Mouse (Mus musculus): ENCODE data around the gene Hephl1. TPM values are rescaled to one million over a fixed set of nuclear protein-coding genes. Genes with fewer than 3 reads are reported as not detected.

Gene Hephl1
- polyA plus RNA-seq (2011; ENCODE audit: insufficient read length, low read depth, missing spikeins), result not detected in 2 replicates

GRCm38 (mm10) chr9:15112008-15112407 lies at the start of gene Hephl1:
Gene Hephl1, minus strand, starts transcription at chr9:15112108.
- no peak within 1 kb of the TSS for H3K4me3 ChIP-seq (ENCODE audit: insufficient read depth, low read length)
- TF ChIP-seq CTCF (IDR thresholded peaks at IDR 0.05; ENCODE audit: borderline replicate concordance, insufficient read depth, low read length) (no peak), POLR2A (IDR thresholded peaks at IDR 0.05; ENCODE audit: low read depth, low read length) (no peak)
- H3K4me1 ChIP-seq (ENCODE audit: control insufficient read depth, insufficient read depth, low read length), result no peaks in the 10 kb centered on the region
- H3K27ac ChIP-seq (ENCODE audit: insufficient read depth, low read length), result no peak within 1 kb of the TSS

GRCm38 (mm10) chr9:15149246-15149926 lies 37.5 kb upstream of the Hephl1 start:
- Histone ChIP-seq H3K4me1 (ENCODE audit: control insufficient read depth, insufficient read depth, low read length) (no peaks in the 10 kb centered on the region), H3K27ac (ENCODE audit: insufficient read depth, low read length) (no peak overlapping the region), H3K4me3 (ENCODE audit: insufficient read depth, low read length) (no peak overlapping the region)
- TF ChIP-seq POLR2A (IDR thresholded peaks at IDR 0.05; ENCODE audit: low read depth, low read length) (no peak), CTCF (IDR thresholded peaks at IDR 0.05; ENCODE audit: borderline replicate concordance, insufficient read depth, low read length) (no peak)

- no peak overlapping the region for H3K4me3 ChIP-seq (ENCODE audit: insufficient read depth, low read length)
- TF ChIP-seq POLR2A (IDR thresholded peaks at IDR 0.05; ENCODE audit: low read depth, low read length), result no peak
- no peak for TF ChIP-seq CTCF (IDR thresholded peaks at IDR 0.05; ENCODE audit: borderline replicate concordance, insufficient read depth, low read length)
- H3K4me1 ChIP-seq (ENCODE audit: control insufficient read depth, insufficient read depth, low read length), result no peaks in the 10 kb centered on the region
- H3K27ac ChIP-seq (ENCODE audit: insufficient read depth, low read length), result no peak overlapping the region
Observed at GRCm38 (mm10) chr9:15140546-15140945, 28.6 kb upstream of the Hephl1 start.

GRCm38 (mm10) chr9:15125897-15126296 lies 14.0 kb upstream of the Hephl1 start:
- H3K4me1 ChIP-seq (ENCODE audit: control insufficient read depth, insufficient read depth, low read length), result no peaks in the 10 kb centered on the region
- H3K27ac ChIP-seq (ENCODE audit: insufficient read depth, low read length), result no peak overlapping the region
- no peak overlapping the region for H3K4me3 ChIP-seq (ENCODE audit: insufficient read depth, low read length)
- TF ChIP-seq CTCF (IDR thresholded peaks at IDR 0.05; ENCODE audit: borderline replicate concordance, insufficient read depth, low read length) (no peak), POLR2A (IDR thresholded peaks at IDR 0.05; ENCODE audit: low read depth, low read length) (no peak)

GRCm38 (mm10) chr9:15122431-15122830 lies 10.5 kb upstream of the Hephl1 start:
- H3K4me3 ChIP-seq (ENCODE audit: insufficient read depth, low read length), result no peak overlapping the region
- H3K4me1 ChIP-seq (ENCODE audit: control insufficient read depth, insufficient read depth, low read length), result no peaks in the 10 kb centered on the region
- H3K27ac ChIP-seq (ENCODE audit: insufficient read depth, low read length), result no peak overlapping the region
- TF ChIP-seq CTCF (IDR thresholded peaks at IDR 0.05; ENCODE audit: borderline replicate concordance, insufficient read depth, low read length) (no peak), POLR2A (IDR thresholded peaks at IDR 0.05; ENCODE audit: low read depth, low read length) (no peak)

- H3K4me1 ChIP-seq (ENCODE audit: control insufficient read depth, insufficient read depth, low read length), result no peaks in the 10 kb centered on the region
- H3K27ac ChIP-seq (ENCODE audit: insufficient read depth, low read length), result no peak overlapping the region
- H3K4me3 ChIP-seq (ENCODE audit: insufficient read depth, low read length), result no peak overlapping the region
- TF ChIP-seq POLR2A (IDR thresholded peaks at IDR 0.05; ENCODE audit: low read depth, low read length) (no peak), CTCF (IDR thresholded peaks at IDR 0.05; ENCODE audit: borderline replicate concordance, insufficient read depth, low read length) (no peak)
Observed at GRCm38 (mm10) chr9:15120841-15121358, 9.0 kb upstream of the Hephl1 start.

- no peak overlapping the region for H3K4me3 ChIP-seq (ENCODE audit: insufficient read depth, low read length)
- H3K4me1 ChIP-seq (ENCODE audit: control insufficient read depth, insufficient read depth, low read length), result no peaks in the 10 kb centered on the region
- no peak overlapping the region for H3K27ac ChIP-seq (ENCODE audit: insufficient read depth, low read length)
- no peak for TF ChIP-seq CTCF (IDR thresholded peaks at IDR 0.05; ENCODE audit: borderline replicate concordance, insufficient read depth, low read length)
- no peak for TF ChIP-seq POLR2A (IDR thresholded peaks at IDR 0.05; ENCODE audit: low read depth, low read length)
Observed at GRCm38 (mm10) chr9:15120209-15120608, 8.3 kb upstream of the Hephl1 start.

- H3K27ac ChIP-seq (ENCODE audit: insufficient read depth, low read length), result no peak overlapping the region
- no peak for TF ChIP-seq POLR2A (IDR thresholded peaks at IDR 0.05; ENCODE audit: low read depth, low read length)
- TF ChIP-seq CTCF (IDR thresholded peaks at IDR 0.05; ENCODE audit: borderline replicate concordance, insufficient read depth, low read length), result no peak
- no peaks in the 10 kb centered on the region for H3K4me1 ChIP-seq (ENCODE audit: control insufficient read depth, insufficient read depth, low read length)
- no peak overlapping the region for H3K4me3 ChIP-seq (ENCODE audit: insufficient read depth, low read length)
Observed at GRCm38 (mm10) chr9:15119515-15119914, 7.6 kb upstream of the Hephl1 start.

GRCm38 (mm10) chr9:15116165-15116564 lies 4.3 kb upstream of the Hephl1 start:
- H3K4me1 ChIP-seq (ENCODE audit: control insufficient read depth, insufficient read depth, low read length), result no peaks in the 10 kb centered on the region
- H3K4me3 ChIP-seq (ENCODE audit: insufficient read depth, low read length), result no peak overlapping the region
- H3K27ac ChIP-seq (ENCODE audit: insufficient read depth, low read length), result no peak overlapping the region
- TF ChIP-seq CTCF (IDR thresholded peaks at IDR 0.05; ENCODE audit: borderline replicate concordance, insufficient read depth, low read length), result no peak
- no peak for TF ChIP-seq POLR2A (IDR thresholded peaks at IDR 0.05; ENCODE audit: low read depth, low read length)

GRCm38 (mm10) chr9:15114102-15114501 lies 2.2 kb upstream of the Hephl1 start:
- no peak overlapping the region for H3K27ac ChIP-seq (ENCODE audit: insufficient read depth, low read length)
- TF ChIP-seq POLR2A (IDR thresholded peaks at IDR 0.05; ENCODE audit: low read depth, low read length) (no peak), CTCF (IDR thresholded peaks at IDR 0.05; ENCODE audit: borderline replicate concordance, insufficient read depth, low read length) (no peak)
- no peaks in the 10 kb centered on the region for H3K4me1 ChIP-seq (ENCODE audit: control insufficient read depth, insufficient read depth, low read length)
- no peak overlapping the region for H3K4me3 ChIP-seq (ENCODE audit: insufficient read depth, low read length)
